Mouse (Mus musculus) small intestine, adult 2 months (tissue): Measurements from ENCODE around the gene Lgals7. TPM values are rescaled to one million over a fixed set of nuclear protein-coding genes. Genes with fewer than 3 reads are reported as not detected.

ENCODE experiments used
- H3K27ac ChIP-seq: fragments of 200-500 bp; 2 replicates; pipeline ENCODE4 v1.5.1; 2012; ENCODE audit warnings: low read depth, low read length, control low read depth, inconsistent platforms; ENCODE audit not compliant: insufficient read depth
- H3K27me3 ChIP-seq: fragments of 200-500 bp; 2 replicates; pipeline ENCODE4 v1.6.1; 2012; ENCODE audit warnings: mild to moderate bottlenecking, moderate library complexity, low read length, inconsistent platforms; ENCODE audit not compliant: control insufficient read depth, insufficient read depth
- H3K36me3 ChIP-seq: fragments of 200-500 bp; 2 replicates; pipeline ENCODE4 v1.6.1; 2012; ENCODE audit warnings: mild to moderate bottlenecking, low read length, control low read depth, inconsistent platforms; ENCODE audit not compliant: control insufficient read depth, insufficient read depth
- H3K4me1 ChIP-seq: fragments of 200-500 bp; 2 replicates; pipeline ENCODE4 v1.6.1; 2012; ENCODE audit warnings: low read length, inconsistent platforms, mixed read lengths; ENCODE audit not compliant: control insufficient read depth, insufficient read depth, insufficient read length
- H3K4me3 ChIP-seq: fragments of 200-500 bp; 2 replicates; pipeline ENCODE4 v1.5.1; 2012; ENCODE audit warnings: low read depth, mild to moderate bottlenecking, control low read depth, inconsistent platforms, low read length, moderate library complexity
- CTCF ChIP-seq: fragments of 200-500 bp; IDR thresholded peaks from 2 replicates; pipeline ENCODE4 v1.5.1; 2012; ENCODE audit warnings: low read depth, mild to moderate bottlenecking, control low read depth, inconsistent platforms, low read length, moderate library complexity, mixed read lengths; ENCODE audit not compliant: insufficient replicate concordance, insufficient read length; ENCODE audit errors: extremely low read depth
- POLR2A ChIP-seq: fragments of 200-500 bp; IDR thresholded peaks from 2 replicates; pipeline ENCODE4 v1.6.1; 2012; ENCODE audit warnings: low read depth, mild to moderate bottlenecking, control low read depth, inconsistent platforms, low read length, moderate library complexity
- whole genome bisulfite sequencing: fragments of 180-500 bp; shearing (Covaris S2); methylation state at CpG from one replicate; pipeline ENCODE4 v1.1.7; 2018; 5-methylcytosine and 5-hydroxymethylcytosine counted together
- polyA plus RNA-seq: library from polyadenylated mRNA; depleted of rRNA; stranded (reverse); fragments of >200 nt; gene quantifications from 2 replicates; pipeline ENCODE4 v1.2.3, GENCODE M21; 2012

The Lgals7 gene
- polyA plus RNA-seq, 1 experiment, result not detected

DNA sequence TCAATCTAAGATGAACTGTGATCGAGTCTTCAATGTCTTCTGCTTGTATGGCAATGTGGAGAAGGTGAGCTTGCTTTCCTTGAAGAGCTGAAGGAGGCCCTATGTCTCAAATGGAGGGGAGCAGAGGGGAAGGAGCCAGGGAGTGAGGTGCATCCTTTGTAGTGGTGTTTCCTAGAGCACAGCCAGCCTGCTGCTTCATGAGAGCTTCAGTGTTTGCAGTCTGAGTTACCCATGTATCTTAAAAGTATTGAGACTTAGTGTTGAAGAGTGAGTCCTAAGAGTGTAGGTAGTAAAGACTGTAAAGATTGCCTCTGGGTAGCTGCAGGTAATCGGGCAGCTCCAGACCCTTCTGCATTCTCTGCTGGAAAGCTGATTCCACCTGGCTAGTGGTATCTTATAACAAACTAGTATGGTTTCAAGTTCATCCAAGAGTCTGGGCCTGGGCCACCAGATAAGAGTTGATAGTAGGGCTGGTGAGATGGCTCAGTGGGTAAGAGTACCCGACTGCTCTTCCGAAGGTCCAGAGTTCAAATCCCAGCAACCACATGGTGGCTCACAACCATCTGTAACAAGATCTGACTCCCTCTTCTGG is 44.7 kb upstream of the Lgals7 start:
- H3K27me3 ChIP-seq, result no peaks in the 10 kb centered on the region
- H3K4me1 ChIP-seq, result peaks cover 28% of the 10 kb centered on the region
- WGBS, result 44% methylated on average over 4 of the region's 4 CpGs
- no peak overlapping the region for H3K4me3 ChIP-seq
- TF ChIP-seq CTCF (no peak), POLR2A (no peak)
- H3K36me3 ChIP-seq, result peaks cover 86% of the 10 kb centered on the region
- H3K27ac ChIP-seq, result no peak overlapping the region

DNA sequence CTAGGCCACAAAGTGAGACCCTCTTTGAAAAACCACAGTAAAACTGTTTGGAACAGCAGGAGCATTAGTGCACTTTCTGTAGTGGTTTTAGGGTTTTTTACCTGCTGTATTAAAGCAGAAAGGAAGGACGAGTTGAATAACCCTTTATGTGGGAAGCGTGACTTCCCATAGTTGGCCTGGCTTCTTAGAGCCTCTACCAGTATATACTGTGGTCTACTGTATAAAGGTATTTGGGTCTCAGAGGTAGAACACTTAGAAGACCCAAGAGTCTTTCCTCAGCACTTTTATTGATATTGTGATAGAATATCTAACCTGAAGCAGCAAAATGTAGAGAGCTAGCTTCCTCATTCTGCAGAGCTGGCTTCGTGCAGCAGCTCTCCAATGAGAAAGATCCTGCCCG is 44.1 kb upstream of the Lgals7 start:
- Histone ChIP-seq H3K27me3 (no peaks in the 10 kb centered on the region), H3K4me3 (no peak overlapping the region), H3K27ac (no peak overlapping the region), H3K36me3 (peaks cover 80% of the 10 kb centered on the region), H3K4me1 (peaks cover 28% of the 10 kb centered on the region)
- no peak for TF ChIP-seq CTCF
- TF ChIP-seq POLR2A, result no peak
- WGBS, result 52% methylated on average over 4 of the region's 4 CpGs

DNA sequence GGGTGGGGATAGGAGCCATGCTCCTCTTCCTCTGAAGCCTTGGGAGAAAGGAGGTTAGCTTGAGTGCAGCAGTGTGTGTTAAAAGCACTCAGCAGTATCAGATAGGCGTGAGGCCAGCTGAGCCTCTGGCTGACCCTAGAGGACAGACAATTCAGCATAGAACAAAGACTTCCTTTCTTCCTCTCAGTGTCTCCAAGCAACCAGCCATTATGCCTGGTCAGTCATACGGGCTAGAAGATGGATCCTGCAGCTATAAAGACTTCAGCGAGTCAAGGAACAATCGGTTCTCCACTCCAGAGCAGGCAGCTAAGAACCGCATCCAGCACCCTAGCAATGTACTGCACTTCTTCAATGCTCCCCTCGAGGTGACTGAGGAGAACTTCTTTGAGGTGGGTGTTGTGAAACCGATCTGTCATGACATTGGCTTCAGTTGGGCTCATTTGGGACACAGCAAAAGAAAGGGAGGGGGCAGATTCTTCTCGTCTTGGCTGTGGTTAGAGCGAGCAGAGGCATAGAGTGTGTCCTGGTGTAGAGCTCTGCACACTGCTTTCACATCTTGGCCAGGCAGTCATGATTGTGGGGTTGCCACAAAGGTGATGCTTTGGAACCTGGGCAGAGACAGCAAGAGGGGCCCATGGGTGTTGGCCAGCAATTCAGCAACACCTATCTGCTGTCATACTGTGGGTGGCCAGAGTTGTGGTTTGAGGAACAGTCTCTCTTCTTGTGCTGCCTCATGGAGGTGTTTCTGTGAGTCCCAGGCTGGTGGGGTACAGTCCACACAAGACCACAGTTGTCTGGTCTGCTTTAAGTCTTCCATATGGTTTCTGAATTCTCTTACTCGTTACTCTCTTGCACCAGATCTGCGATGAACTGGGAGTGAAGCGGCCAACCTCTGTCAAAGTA is 43.0 kb upstream of the Lgals7 start:
- H3K4me1 ChIP-seq, result peaks cover 31% of the 10 kb centered on the region
- 38% methylated on average over 12 of the region's 12 CpGs for WGBS
- H3K27ac ChIP-seq, result peak overlapping the region; percentile 49
- TF ChIP-seq CTCF (no peak), POLR2A (no peak)
- H3K27me3 ChIP-seq, result no peaks in the 10 kb centered on the region
- no peak overlapping the region for H3K4me3 ChIP-seq
- H3K36me3 ChIP-seq, result peaks cover 70% of the 10 kb centered on the region

DNA sequence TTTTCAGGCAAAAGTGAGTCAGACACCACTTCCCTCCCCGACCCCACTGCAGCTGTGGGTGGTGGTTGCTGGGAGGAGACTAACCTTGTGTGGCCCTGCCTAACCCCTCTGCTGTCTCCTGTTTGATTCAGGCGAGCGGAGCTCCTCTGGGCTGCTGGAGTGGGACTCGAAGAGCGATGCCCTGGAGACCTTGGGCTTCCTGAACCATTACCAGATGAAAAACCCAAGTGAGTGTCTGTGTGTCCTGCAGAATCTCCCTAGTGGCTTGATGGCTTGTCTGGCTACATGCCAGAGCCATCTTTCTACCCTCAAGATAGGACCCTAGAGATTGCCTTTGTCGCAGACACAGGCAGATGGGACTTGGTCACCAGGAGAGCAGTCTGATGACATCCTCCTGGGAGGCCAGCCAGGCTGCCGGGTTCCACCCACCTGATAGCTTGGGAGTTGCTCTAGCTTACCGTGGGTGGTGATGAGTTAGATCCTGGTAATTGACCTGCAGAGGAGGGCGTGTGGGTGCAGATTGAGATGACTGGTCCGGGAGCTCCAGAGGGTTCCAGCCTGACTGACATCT is 42.3 kb upstream of the Lgals7 start:
- 29% methylated on average over 10 of the region's 10 CpGs for WGBS
- peaks cover 32% of the 10 kb centered on the region for H3K4me1 ChIP-seq
- H3K27ac ChIP-seq, result peak overlapping the region; percentile 49
- H3K4me3 ChIP-seq, result no peak overlapping the region
- H3K36me3 ChIP-seq, result peaks cover 63% of the 10 kb centered on the region
- TF ChIP-seq CTCF (no peak), POLR2A (no peak)
- H3K27me3 ChIP-seq, result no peaks in the 10 kb centered on the region

DNA sequence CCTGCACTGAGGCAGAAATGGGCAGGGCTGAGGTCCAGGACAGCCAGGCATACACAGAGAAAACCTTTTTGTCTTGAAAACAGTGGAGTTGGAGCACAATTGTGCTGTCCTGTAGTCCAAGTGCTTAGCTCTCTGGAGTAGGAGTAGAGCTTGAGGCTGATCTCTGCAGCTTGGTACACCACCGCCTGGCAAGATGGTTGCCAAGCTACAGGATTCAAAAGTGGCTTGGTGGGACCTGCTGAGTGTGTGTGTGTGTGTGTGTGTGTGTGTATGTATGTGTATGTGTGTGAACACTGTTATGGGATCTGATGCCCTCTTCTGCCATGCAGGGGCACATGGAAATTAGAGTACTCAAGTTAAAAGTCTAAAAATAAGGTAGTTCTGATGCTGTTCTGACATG is 41.1 kb upstream of the Lgals7 start:
- Histone ChIP-seq H3K4me3 (no peak overlapping the region), H3K4me1 (peaks cover 33% of the 10 kb centered on the region), H3K27me3 (no peaks in the 10 kb centered on the region), H3K36me3 (peaks cover 51% of the 10 kb centered on the region), H3K27ac (peak overlapping the region; percentile 10; the same call in 1 of the 2 replicates)
- WGBS, result 81% methylated on average over 1 of the region's 1 CpGs
- TF ChIP-seq CTCF, result no peak
- no peak for TF ChIP-seq POLR2A

DNA sequence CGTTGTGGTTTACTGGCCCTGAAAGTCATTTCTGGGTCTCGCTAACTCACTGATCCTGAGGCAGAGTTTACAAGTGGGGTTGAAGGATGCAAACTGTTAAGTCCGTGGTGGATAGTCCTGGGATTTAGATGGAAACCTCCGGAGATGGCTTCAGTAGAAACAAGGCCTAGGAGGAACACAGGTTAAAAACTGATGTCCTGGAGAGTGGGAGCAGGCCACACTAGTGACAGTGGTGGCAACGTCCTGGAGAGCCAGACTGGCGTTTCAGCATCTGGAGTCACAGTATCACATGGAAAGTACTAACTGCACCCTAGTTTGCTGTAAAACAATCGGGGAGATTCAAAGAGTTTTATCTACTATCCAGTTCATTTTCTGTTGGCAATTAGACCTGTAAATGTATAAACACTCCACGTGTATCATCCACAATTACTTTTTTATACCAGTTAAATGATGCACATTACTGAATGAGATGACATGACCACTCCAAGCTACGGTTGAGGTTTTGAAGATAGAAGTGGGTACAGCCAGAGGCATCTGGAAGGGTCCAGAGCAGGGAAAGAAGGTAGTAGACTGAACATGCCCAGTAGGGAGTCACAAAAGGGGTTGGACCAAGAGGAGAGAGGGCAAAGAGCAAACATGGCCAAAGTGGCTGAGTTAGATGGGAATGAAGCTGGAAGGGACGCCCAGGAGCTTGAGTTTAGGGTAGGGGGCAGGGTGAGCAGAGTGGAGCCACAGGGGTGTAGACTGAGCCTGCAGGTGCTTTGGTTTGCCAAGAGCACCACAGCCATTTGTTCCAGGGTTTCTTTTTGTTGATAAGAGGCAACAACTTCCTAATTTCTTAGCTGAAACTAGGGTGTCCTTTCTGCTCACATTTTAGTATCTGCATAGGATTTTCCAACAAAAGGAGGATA is 40.4 kb upstream of the Lgals7 start:
- TF ChIP-seq POLR2A (no peak), CTCF (no peak)
- Histone ChIP-seq H3K27me3 (no peaks in the 10 kb centered on the region), H3K4me3 (no peak overlapping the region), H3K27ac (peak overlapping the region; percentile 14; the same call in 1 of the 2 replicates), H3K36me3 (peaks cover 44% of the 10 kb centered on the region), H3K4me1 (peaks cover 33% of the 10 kb centered on the region)
- 30% methylated on average over 10 of the region's 10 CpGs for WGBS
